Mouse (Mus musculus) testis, postnatal 14 days (tissue): Measurements from ENCODE around the gene B3galt5.

Experiments used
- DNase-seq: peaks from one replicate; pipeline ENCODE4 v3.0.0; 2021; ENCODE audit warnings: low spot score

Gene B3galt5

GRCm38 (mm10) chr16:96345117-96345516 lies 109.5 kb downstream of the B3galt5 start:
- peak; percentile 60 for DNase-seq

- DNase-seq, result no peak
These were observed 112.5 kb downstream of the B3galt5 start for GRCm38 (mm10) chr16:96348070-96348469.

GRCm38 (mm10) chr16:96348766-96349165 lies 113.2 kb downstream of the B3galt5 start:
- no peak for DNase-seq

- no peak for DNase-seq
These were observed 115.9 kb downstream of the B3galt5 start for GRCm38 (mm10) chr16:96351520-96351919.

GRCm38 (mm10) chr16:96353296-96353896 lies 117.8 kb downstream of the B3galt5 start:
- DNase-seq, result no peak

- peak; percentile 37 for DNase-seq
These were observed 118.4 kb downstream of the B3galt5 start for GRCm38 (mm10) chr16:96353996-96354395.

DNA sequence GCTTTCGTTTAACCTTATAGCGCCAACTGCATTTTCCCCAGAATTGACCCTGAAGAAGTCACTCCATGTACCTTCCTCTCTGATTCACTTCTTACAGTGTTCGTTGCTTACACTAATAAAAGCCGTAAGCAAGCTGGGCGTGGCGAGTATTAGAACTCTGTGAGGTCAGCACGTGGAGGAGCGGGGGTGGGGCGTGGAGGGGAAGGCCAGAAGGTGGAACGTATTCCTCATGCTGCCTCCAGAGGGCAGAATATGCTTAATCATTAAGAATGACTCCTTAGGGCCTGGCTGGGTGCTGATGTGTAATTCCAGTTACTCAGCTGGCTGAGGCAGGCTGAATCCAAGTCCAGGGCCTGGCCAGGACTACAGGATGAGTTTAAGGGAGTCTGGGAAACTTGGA lies 122.3 kb downstream of the B3galt5 start:
- peak; percentile 37 for DNase-seq

DNA sequence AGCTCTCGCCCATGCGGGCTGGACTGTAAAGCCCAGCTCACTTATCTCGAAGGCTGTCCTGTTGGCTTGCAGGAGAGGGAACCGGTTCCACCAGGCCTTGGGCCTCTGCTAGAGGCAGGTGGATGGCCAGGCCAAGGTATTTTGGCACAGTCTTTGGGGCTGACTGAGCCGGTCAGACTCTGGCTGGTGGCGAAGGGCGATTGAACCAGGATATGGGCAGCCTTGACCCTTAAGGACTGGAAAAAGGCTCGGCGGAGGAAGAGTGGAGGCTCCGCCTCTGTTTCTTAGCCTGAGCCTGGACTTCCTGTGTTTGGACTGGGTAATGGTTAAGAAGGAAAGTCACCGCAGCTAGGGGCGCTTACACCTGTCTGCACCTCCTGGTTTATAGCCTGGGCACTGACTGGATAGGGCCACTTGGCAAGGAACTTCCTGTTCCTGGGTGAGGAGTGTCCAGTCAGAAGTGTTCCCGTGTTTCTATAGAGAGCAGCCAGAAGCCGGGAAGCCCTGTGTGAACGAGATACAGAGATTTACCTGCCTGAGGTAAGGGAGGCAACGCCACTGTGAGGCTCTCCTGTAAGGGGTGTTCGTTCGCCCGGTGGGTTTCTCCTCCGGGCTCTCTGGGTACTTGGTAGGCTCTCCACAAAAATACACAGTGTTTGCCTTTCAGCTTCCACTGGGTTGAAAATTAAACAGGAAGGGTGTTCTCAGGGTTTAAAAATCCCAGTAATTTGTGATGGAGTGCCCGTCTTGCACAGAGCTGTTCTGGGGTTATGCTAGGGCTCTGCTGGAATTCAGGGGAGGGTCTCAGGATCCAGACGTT lies 125.9 kb downstream of the B3galt5 start:
- DNase-seq, result peak; percentile 22

GRCm38 (mm10) chr16:96362873-96363272 lies 127.3 kb downstream of the B3galt5 start:
- DNase-seq, result no peak

- DNase-seq, result no peak
These were observed 127.7 kb downstream of the B3galt5 start for GRCm38 (mm10) chr16:96363277-96363676.

GRCm38 (mm10) chr16:96364870-96365269 lies 129.3 kb downstream of the B3galt5 start:
- DNase-seq, result no peak
